Mouse (Mus musculus) CH12.LX (cell line): ENCODE results near the gene Ccl22.

Experiments used
- CTCF ChIP-seq, 2 experiments: IDR thresholded peaks in 1 of 2; conservative IDR thresholded peaks in 1 of 2; 2 replicates each; pipeline ENCODE4 v1.5.1; 2011 to 2012; ENCODE audit warnings: low read depth in 2 of 2, low read length in 2 of 2, improper control_type of control experiment in 1 of 2, inconsistent platforms in 1 of 2, mild to moderate bottlenecking in 1 of 2, moderate library complexity in 1 of 2
- SIN3A ChIP-seq: IDR thresholded peaks from 2 replicates; pipeline ENCODE4 v1.6.1; 2012; ENCODE audit warnings: low read length, improper control_type of control experiment, inconsistent platforms

DNA sequence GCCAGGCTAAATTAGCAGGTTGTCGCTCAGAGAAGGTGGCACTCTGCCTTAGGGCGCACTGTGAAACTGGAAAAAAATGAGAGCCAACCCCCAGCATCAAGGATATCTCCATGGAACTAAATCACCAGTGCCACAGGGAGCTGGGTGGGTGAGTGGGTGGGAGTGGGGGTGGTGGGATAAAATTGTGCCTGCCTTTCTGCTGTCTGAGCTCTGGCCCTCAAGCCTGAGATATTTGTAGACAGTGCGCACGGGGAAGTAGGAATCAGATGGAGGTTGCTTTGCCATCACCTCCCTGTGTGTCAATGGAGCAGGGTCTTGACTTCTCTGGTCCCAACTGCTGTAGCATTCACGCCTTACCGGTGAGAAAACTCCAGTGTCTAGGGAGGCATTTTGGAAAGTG, 27.7 kb downstream of the Ccl22 start:
- TF ChIP-seq CTCF (conservative IDR thresholded peaks at IDR 0.05 in 1 of 2, IDR thresholded peaks at IDR 0.05 in 1 of 2; ENCODE audit: low read depth in 2 of 2, low read length in 2 of 2) (no peak), SIN3A (no peak)
